Mouse (Mus musculus) E14TG2a.4 (cell line): ENCODE results near the gene Elfn1.

Experiments used
- H3K27me3 ChIP-seq: 2 replicates; pipeline ENCODE4 v1.6.1; 2014; ENCODE audit warnings: low read length, control low read depth; ENCODE audit not compliant: insufficient read depth
- H3K36me3 ChIP-seq: 2 replicates; pipeline ENCODE4 v1.6.1; 2014; ENCODE audit warnings: low read length, control low read depth; ENCODE audit not compliant: insufficient read depth
- H3K4me1 ChIP-seq: replicated peaks from 2 replicates; pipeline ENCODE4 v1.6.1; 2014; ENCODE audit warnings: low read depth, low read length, control low read depth
- H3K4me3 ChIP-seq: replicated peaks from 2 replicates; pipeline ENCODE4 v1.5.1; 2014; ENCODE audit warnings: mild to moderate bottlenecking, low read length
- H3K9me3 ChIP-seq: 2 replicates; pipeline ENCODE4 v1.6.1; 2014; ENCODE audit warnings: low read length, control low read depth
- CTCF ChIP-seq: conservative IDR thresholded peaks from 2 replicates; pipeline ENCODE4 v1.5.1; 2014; ENCODE audit warnings: low read length
- NANOG ChIP-seq: IDR thresholded peaks from 2 replicates; pipeline ENCODE4 v1.6.1; 2014; ENCODE audit warnings: borderline replicate concordance, low read length, mixed read lengths
- POU5F1 ChIP-seq: IDR thresholded peaks from 2 replicates; pipeline ENCODE4 v1.6.1; 2014; ENCODE audit warnings: low read length, borderline replicate concordance

Elfn1 gene

GRCm38 (mm10) chr5:139947446-139947845, 39.7 kb downstream of the Elfn1 start:
- no peaks in the 10 kb centered on the region; the same call in 1 of the 2 replicates for H3K9me3 ChIP-seq
- no peaks in the 10 kb centered on the region for H3K36me3 ChIP-seq
- TF ChIP-seq POU5F1 (no peak), CTCF (peak; percentile 95)
- H3K27me3 ChIP-seq: peaks cover 49% of the 10 kb centered on the region
- no peak overlapping the region for H3K4me3 ChIP-seq
- H3K4me1 ChIP-seq: peaks cover 71% of the 10 kb centered on the region

- Histone ChIP-seq H3K4me1 (peaks cover 61% of the 10 kb centered on the region), H3K9me3 (no peaks in the 10 kb centered on the region; the same call in 1 of the 2 replicates), H3K36me3 (no peaks in the 10 kb centered on the region), H3K27me3 (peaks cover 46% of the 10 kb centered on the region), H3K4me3 (no peak overlapping the region)
- TF ChIP-seq NANOG (no peak), POU5F1 (no peak), CTCF (no peak)
Measured at GRCm38 (mm10) chr5:139948552-139948951, 40.8 kb downstream of the Elfn1 start.

- TF ChIP-seq CTCF (no peak), POU5F1 (no peak), NANOG (no peak)
- Histone ChIP-seq H3K9me3 (no peaks in the 10 kb centered on the region; the same call in 1 of the 2 replicates), H3K4me1 (peaks cover 53% of the 10 kb centered on the region), H3K4me3 (peak overlapping the region; percentile 63), H3K27me3 (peaks cover 39% of the 10 kb centered on the region), H3K36me3 (no peaks in the 10 kb centered on the region)
Measured at GRCm38 (mm10) chr5:139949363-139949762, 41.6 kb downstream of the Elfn1 start.

- Histone ChIP-seq H3K4me1 (peaks cover 52% of the 10 kb centered on the region), H3K9me3 (no peaks in the 10 kb centered on the region; the same call in 1 of the 2 replicates), H3K36me3 (no peaks in the 10 kb centered on the region), H3K27me3 (peaks cover 41% of the 10 kb centered on the region), H3K4me3 (no peak overlapping the region)
- TF ChIP-seq POU5F1 (no peak), NANOG (no peak)
Measured at GRCm38 (mm10) chr5:139949975-139950578, 42.3 kb downstream of the Elfn1 start.

GRCm38 (mm10) chr5:139956859-139957258, 49.1 kb downstream of the Elfn1 start:
- H3K4me3 ChIP-seq: no peak overlapping the region
- TF ChIP-seq POU5F1: no peak
- TF ChIP-seq CTCF: no peak
- no peak for TF ChIP-seq NANOG
- H3K4me1 ChIP-seq: peaks cover 21% of the 10 kb centered on the region
- H3K36me3 ChIP-seq: no peaks in the 10 kb centered on the region
- H3K9me3 ChIP-seq: no peaks in the 10 kb centered on the region
- peaks cover 59% of the 10 kb centered on the region for H3K27me3 ChIP-seq

GRCm38 (mm10) chr5:139959741-139960140, 52.0 kb downstream of the Elfn1 start:
- TF ChIP-seq NANOG (no peak), CTCF (no peak), POU5F1 (no peak)
- Histone ChIP-seq H3K36me3 (no peaks in the 10 kb centered on the region), H3K4me1 (peaks cover 18% of the 10 kb centered on the region), H3K27me3 (peaks cover 56% of the 10 kb centered on the region), H3K9me3 (no peaks in the 10 kb centered on the region), H3K4me3 (no peak overlapping the region)

- TF ChIP-seq CTCF: no peak
- TF ChIP-seq POU5F1: no peak
- TF ChIP-seq NANOG: no peak
- H3K36me3 ChIP-seq: no peaks in the 10 kb centered on the region
- peaks cover 52% of the 10 kb centered on the region for H3K27me3 ChIP-seq
- no peak overlapping the region for H3K4me3 ChIP-seq
- H3K9me3 ChIP-seq: no peaks in the 10 kb centered on the region
- peaks cover 14% of the 10 kb centered on the region for H3K4me1 ChIP-seq
Measured at GRCm38 (mm10) chr5:139964391-139964790, 56.6 kb downstream of the Elfn1 start.

- Histone ChIP-seq H3K4me1 (peaks cover 24% of the 10 kb centered on the region), H3K27me3 (peaks cover 54% of the 10 kb centered on the region), H3K36me3 (no peaks in the 10 kb centered on the region), H3K9me3 (no peaks in the 10 kb centered on the region), H3K4me3 (peak overlapping the region; percentile 45)
- TF ChIP-seq NANOG: no peak
- no peak for TF ChIP-seq POU5F1
- no peak for TF ChIP-seq CTCF
Measured at GRCm38 (mm10) chr5:139965596-139965995, 57.9 kb downstream of the Elfn1 start.

GRCm38 (mm10) chr5:139969151-139969948, 61.6 kb downstream of the Elfn1 start:
- H3K4me3 ChIP-seq: no peak overlapping the region
- no peak for TF ChIP-seq POU5F1
- TF ChIP-seq NANOG: no peak
- no peak for TF ChIP-seq CTCF
- peaks cover 55% of the 10 kb centered on the region for H3K4me1 ChIP-seq
- H3K9me3 ChIP-seq: no peaks in the 10 kb centered on the region
- peaks cover 81% of the 10 kb centered on the region for H3K27me3 ChIP-seq
- no peaks in the 10 kb centered on the region for H3K36me3 ChIP-seq
